Mouse (Mus musculus) heart, adult 8-10 months (tissue): ENCODE measurements around the gene Ahdc1. TPM values are rescaled to one million over a fixed set of nuclear protein-coding genes. Genes with fewer than 3 reads are reported as not detected.
"Not testable (repeated sequence)": the region's sequence is repeated elsewhere in the genome, so short reads cannot be mapped to it uniquely, and the experiment has no call there.

ENCODE experiments used
- DNase-seq: peaks from one replicate; pipeline ENCODE4 v3.0.0; 2022; ENCODE audit warnings: low spot score
- total RNA-seq, 4 experiments: library from RNA; stranded (reverse); gene quantifications; 2 replicates each; pipeline ENCODE4 v1.2.4; 2022

Ahdc1 gene
- total RNA-seq, 4 experiments from 2014 or later, result 37.5 to 52.5 (median 45.0) TPM

DNA sequence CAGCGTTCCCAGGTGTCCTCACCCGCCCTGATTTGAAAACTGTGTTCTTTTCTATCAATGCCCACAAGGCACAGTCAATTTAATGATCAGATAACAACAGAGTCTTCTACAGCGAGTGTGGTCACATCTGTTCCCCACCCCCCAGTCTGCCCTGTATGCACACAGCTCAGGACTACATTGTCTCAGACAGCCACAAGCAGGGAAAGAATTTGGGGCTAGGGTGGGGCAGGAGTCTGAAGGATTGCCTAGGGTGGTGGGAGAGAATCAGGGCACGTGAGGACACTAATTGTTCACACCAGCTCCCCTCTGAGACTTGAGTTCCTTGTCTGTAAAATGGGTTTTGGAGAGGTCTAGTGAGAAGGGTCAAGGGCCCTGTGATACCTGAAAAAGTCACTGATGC is 17.5 kb upstream of the Ahdc1 start:
- no peak for DNase-seq

- DNase-seq, result no peak
Observed at GRCm38 (mm10) chr4:132997469-132998237, 13.4 kb upstream of the Ahdc1 start.

DNA sequence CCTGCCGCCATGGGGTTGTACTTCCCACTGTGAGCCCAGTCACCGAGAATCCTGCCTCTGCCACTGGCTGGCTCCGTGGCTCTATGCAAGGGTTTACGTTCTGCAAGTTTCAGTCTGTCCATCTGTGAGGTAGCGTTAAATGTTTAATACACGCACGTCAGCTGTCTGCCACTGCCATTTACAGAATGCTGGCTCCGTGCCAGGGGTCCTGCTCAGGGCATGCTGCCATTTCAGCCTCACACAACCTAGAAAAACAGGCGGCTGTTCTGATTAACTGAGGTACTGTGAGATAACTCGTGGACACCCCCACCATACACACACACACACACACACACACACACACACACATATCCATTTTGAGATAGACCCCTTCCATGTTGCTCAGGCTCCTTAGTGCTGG is 8.2 kb upstream of the Ahdc1 start:
- DNase-seq, result no peak

DNA sequence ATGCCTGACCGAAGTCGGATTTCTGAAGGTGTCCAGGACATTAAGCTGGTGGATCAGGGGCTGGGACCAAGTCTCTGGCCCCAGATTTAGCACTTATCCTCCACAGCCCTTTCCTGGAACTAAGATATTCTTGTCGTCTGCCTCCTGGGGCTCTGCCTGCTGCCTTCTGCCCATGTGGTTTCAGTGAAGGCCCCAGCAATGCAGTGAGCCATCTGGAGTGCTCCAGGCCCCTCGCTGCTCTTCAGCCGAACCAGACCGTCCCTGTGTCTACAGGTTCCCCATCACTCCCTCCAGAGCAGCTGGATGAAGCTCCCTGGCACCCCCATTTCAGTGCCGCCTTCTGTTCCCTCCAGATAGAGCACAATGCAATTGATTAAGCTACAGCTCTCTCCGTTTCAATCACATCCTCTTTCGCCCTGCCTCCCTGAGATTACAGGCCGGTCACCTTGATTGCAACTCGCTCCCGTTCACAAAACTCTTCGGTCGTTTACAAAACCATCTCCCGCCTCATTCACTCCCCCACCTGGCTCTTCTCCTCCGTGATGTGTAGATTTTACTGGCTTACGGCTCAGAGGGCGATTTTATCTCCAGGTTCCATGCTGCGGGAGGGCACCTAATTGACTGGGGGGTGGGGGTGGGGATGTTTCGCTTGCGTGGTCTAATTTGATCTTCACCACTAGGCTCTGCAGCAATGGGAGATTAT is 7.6 kb upstream of the Ahdc1 start:
- no peak for DNase-seq

DNA sequence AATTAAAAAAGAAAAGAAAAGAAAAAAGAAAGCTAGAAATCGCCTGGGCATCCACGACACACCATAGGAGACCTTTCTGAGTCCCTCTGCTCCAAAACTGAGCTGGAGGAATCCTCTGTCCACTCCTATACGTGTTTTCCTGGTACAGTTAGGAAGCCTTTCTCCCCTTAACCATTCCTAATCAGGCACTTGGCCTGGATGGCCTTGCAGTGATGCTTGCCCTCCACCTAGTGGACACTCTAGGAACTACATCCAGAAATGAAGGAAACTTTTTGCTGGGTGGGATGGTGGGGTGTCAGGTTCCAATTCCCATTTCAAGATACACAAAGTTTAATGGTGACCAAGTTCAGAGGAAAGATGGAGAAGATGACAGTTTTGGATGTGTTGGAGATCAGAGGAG is 5.8 kb upstream of the Ahdc1 start:
- peak; percentile 86 for DNase-seq

DNA sequence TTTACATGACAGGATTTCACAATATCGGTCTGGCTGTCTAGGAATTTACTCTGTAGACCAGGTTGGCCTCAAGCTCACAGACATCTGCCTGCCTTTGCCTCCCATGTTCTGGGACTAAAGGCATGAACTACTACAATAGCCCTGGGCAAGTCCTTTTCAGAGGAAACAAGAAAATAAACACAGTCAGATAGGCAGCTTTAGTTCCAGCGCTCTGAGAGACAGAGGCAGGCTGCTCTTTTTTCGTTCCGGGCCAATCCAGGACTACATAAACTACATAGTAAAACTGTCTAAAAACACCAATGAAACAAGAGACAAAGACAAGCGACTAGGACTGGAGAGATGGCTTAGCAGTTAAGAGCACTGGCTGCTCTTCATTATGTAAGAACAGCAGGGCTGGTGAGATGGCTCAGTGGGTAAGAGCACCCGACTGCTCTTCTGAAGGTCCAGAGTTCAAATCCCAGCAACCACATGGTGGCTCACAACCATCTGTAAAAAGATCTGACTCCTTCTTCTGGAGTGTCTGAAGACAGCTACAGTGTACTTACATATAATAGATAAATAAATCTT is 5.1 kb upstream of the Ahdc1 start:
- DNase-seq, result not testable (repeated sequence)

- DNase-seq, result no peak
Observed at GRCm38 (mm10) chr4:133007513-133008380, 3.3 kb upstream of the Ahdc1 start.

- peak; percentile 72 for DNase-seq
Observed at GRCm38 (mm10) chr4:133009131-133009530, 1.9 kb upstream of the Ahdc1 start.

DNA sequence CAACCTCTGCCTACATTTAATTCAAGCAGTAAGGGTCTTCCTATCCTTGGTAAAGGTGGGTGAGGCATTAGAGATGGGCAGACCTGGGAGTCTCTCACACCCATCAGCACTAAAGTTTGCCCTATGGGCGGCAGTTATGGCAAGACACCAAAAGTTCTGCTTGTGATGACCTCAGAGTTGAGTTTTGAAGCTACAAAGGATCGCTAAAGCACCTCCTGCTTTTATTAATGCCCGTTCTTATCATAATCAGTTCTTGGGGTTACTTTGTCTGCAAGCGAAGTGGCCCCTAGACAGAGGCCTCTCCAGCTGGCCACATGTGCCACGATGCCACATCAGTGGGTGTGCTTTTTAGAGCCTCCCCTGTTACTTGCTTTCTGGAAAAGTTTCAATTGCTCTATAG is 1.4 kb upstream of the Ahdc1 start:
- no peak for DNase-seq

- no peak for DNase-seq
Observed at GRCm38 (mm10) chr4:133010611-133011010, 449 bp upstream of the Ahdc1 start.

DNA sequence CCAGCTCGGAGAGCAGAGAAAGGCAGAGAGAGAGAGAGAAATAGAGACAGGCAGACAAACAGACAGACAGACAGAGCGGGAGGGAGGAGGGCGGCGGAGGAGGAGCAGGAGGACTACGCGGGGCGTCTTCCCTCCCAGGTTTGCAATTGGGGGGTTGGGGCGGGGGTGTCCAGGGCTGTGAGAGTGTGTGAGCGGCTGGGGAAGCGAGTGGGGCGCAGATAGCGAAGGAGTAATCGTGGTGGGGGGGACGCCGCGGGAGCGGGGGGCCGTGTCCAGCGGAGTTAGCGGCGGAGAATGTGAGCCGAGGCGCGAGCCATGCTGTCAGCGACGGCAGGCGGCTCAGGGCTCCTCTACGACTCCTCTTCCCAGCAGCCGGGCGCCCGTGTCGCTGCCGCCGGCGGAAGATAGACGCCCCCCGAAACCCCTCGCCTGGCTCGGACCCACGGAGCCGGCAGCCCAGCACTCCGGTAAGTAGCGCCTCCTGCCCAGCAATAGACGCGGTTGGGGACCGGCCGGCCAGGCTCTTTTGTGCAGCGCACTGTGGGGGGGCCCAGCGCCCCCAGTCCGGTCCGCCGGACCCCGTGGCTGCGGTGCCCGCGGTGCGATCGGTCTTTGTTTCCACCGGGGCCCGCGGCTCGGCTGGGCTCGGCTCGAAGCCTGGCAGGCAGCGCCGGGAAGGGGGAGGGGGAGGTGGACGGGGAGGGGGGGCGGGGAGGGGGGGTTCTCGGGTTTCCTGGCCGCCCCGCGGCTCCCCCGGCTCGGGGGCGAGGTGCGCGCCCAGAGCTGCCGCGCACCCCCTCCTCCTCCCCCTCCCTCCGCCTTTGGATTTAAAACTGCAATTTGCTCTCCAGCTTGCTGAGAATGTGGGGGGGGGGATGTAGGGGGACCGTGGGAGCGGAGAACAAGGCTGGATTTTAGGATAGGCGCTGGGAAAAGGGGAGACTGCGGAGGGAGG is 1.0 kb downstream of the Ahdc1 start:
- no peak for DNase-seq

- DNase-seq, result no peak
Observed at GRCm38 (mm10) chr4:133012776-133013265, 1.8 kb downstream of the Ahdc1 start.

GRCm38 (mm10) chr4:133013266-133013891 is 2.3 kb downstream of the Ahdc1 start:
- peak; percentile 68 for DNase-seq

- DNase-seq, result no peak
Observed at GRCm38 (mm10) chr4:133014088-133014487, 3.0 kb downstream of the Ahdc1 start.

- DNase-seq, result no peak
Observed at GRCm38 (mm10) chr4:133014896-133015709, 4.0 kb downstream of the Ahdc1 start.

DNA sequence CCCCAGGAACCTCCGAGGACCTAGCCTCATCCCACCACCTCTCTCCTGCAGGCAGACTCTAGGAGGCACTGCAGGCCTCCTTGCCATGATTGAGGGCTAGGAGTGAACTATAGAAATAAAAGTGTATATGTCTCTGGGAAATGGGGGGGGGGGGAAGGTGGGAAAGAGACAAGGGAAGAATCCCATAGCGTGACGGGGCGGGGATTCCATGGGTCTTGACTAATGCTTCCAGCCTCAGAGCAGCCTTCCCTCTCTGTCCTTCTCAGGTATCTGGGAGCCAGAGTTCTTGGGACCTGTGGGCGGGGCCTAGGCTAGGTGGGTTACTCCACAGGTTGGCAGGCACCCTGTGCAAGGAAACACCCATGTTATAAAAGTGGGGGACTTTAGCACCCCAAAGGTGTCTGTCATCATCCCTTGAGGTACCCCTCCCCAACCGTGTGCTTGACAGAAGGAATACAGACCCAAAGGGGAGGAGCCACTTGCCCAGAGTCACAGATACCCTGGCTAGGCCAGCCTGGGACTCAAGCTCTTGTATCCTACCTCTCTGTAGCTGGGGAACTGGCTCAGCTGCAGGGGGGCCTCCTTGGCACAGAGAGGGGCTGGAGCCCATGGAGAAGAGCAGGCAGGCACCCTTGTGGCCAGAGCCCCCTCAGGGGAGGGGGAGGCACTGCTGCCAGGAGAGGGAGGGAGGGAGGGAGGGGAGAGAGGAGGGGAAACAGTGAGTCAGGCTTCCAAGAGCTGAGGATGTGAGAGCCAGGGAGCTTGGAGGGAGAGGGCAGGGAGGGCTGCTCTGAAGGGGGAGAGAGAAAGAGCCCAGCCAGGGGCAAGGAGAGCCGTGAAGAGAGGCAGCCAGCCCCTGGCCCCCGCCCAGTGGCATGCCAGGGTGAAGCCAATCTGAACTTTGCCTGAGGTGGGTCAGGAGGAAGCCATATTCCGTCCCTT is 4.9 kb downstream of the Ahdc1 start:
- no peak for DNase-seq

DNA sequence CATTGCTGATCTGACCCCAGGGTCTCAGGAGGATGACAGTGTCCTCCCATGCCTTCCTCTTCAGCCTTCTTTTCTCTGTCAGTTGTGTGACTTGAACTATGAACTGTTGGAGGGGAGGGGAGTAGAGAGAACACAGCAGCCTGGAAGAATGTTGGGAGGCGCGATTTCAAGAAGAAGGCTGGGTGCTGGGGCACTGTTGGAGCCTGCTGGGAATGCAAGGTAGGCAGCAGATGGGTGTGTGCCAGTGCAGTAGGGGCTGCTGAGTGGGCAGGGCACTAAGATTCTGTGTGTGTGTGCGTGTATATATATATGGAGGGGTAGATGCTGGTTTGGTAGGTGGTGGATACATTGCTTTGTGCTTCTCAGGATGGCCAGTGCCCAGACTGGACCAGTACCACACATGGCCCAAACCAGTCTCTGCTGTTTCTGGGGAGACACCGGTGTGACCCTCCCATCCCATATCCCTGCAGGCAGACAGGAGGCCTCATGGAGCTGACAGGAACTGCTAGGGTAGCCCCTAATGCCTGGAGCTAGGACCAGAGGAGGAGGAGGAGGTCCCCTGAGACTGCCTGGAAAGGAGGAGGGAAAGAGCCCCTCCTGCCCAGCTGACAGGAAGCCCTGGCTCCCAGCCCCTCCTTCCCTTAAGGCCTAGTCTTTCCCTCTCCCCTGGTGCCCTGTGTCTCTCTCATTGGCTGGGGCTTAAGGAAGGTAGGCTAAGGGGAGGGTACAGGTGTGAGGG is 5.8 kb downstream of the Ahdc1 start:
- no peak for DNase-seq
